Mouse (Mus musculus): Measurements from ENCODE around the gene 9530077C05Rik.
"Not testable (repeated sequence)": the region's sequence is repeated elsewhere in the genome, so short reads cannot be mapped to it uniquely, and the experiment has no call there.

9530077C05Rik gene

DNA sequence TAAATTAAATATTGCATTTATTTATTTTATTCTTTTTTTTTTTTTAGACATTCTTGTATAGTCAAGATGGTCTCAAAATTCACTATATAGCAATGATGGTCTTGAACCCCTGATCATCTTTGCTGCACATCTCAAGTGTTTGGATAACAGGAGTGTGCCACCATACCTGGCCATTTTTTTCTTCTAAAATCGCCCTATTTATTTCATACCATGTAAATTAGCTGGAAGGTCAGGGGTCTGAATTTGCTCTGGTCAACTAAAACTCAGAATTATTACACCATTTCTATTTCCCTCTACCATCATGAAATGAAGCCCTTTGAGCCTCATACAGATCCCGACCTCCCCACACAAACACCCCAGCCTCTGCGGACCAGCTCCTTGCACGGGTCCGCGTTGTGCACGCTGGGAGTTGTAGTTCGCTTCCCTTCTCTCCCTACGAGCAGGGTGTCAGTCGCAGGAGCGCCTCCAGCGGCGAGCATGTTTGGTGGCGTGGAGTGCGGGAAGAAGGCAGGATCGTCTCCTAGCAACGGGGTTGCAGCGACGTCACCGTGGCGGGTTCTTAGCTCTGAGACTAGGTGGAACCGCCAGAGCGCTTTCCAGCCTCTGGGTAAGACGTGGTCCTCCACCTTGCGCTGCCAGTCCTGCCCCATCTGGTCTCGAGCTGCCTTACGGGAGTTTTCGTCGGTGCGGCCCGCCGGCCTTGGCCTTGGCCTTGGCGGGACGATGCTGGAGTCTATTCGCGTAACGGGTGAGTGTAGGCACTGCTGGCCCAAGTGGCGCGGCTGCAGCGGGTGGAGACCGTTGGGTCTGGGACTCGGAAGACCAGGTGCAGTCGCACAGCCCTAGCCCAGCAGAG, at the start of gene 9530077C05Rik:
9530077C05Rik (plus strand) TSS at position 512 of the 856 bp plus-strand sequence.
- DNase-seq (ENCODE audit: low read depth, low spot score) = peak; percentile 97

DNA sequence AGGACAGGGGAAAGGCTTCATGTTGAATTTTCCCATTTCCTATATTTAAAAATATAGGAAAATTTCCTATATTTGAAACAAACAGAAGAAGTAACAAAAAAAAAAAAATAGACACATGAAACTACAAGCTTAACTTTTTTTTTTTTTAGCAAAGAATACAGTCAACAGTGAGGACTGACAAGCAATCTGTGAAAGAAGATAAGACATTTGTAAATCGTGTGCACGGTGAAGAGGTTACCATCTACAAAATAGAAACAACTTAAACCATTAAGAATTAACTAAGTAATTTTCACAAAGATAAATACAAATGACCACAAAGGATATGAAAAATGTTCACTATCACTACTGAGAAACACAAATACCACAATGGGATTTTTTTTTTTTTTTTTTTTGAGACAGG, 45.1 kb upstream of the 9530077C05Rik start:
- DNase-seq (ENCODE audit: low read depth, low spot score) = no peak

- DNase-seq (ENCODE audit: low read depth, low spot score) = no peak
These were observed 44.7 kb upstream of the 9530077C05Rik start for GRCm38 (mm10) chr9:22366621-22367020.

- no peak for DNase-seq (ENCODE audit: low read depth, low spot score)
These were observed 43.3 kb upstream of the 9530077C05Rik start for GRCm38 (mm10) chr9:22368030-22368429.

DNA sequence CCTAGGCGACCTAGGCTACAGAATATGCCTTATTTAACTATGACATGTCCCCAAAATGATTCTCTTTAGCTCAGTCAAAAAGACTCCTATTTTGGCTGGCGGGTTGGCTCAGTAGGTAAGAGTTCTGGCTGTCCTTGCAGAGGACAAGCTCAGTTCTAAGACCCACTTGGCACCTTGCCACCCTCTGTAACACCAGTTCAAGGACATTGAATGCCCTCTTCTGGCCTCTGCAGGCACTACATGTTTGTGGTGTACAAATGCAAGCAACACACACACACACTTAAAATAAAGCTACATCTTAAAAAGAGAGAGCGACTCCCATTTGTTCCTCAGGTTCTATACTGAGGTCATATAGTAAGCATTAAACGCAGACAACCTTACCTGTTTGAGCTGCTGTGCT, 38.6 kb upstream of the 9530077C05Rik start:
- no peak for DNase-seq (ENCODE audit: low read depth, low spot score)

GRCm38 (mm10) chr9:22376086-22376485, 35.2 kb upstream of the 9530077C05Rik start:
- DNase-seq (ENCODE audit: low read depth, low spot score) = no peak

- DNase-seq (ENCODE audit: low read depth, low spot score) = no peak
These were observed 25.4 kb upstream of the 9530077C05Rik start for GRCm38 (mm10) chr9:22385890-22386289.

- DNase-seq (ENCODE audit: low read depth, low spot score) = no peak
These were observed 23.4 kb upstream of the 9530077C05Rik start for GRCm38 (mm10) chr9:22387901-22388300.

- DNase-seq (ENCODE audit: low read depth, low spot score) = no peak
These were observed 22.8 kb upstream of the 9530077C05Rik start for GRCm38 (mm10) chr9:22388401-22388980.

DNA sequence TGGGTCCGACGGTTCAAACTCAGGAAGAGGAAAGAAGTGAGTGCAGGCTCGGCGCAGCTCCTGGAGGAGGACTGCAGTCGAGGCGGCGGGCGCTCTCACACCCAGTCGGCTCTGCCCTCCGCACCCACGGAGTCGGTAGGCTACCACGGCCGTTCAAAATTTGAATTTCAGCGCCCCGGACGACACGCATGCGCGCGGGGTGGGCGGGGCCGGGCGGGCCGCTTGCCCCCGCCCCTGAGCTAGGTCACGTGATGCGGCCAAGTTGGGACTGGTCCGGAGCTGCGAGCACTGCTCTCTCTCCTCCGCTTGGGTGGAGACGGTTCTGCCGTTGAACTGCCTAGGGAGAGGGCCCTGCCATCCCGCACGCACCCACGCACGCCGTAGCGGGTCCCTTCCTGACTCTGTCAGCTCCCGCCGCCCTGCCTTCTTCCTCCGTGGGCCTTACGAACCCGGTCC, 22.3 kb upstream of the 9530077C05Rik start, which contains the start of gene Anln:
Anln (minus strand) TSS at position 168 of the 456 bp plus-strand sequence.
- peak; percentile 94 for DNase-seq (ENCODE audit: low read depth, low spot score)

GRCm38 (mm10) chr9:22389736-22390245, 21.5 kb upstream of the 9530077C05Rik start:
- no peak for DNase-seq (ENCODE audit: low read depth, low spot score)

DNA sequence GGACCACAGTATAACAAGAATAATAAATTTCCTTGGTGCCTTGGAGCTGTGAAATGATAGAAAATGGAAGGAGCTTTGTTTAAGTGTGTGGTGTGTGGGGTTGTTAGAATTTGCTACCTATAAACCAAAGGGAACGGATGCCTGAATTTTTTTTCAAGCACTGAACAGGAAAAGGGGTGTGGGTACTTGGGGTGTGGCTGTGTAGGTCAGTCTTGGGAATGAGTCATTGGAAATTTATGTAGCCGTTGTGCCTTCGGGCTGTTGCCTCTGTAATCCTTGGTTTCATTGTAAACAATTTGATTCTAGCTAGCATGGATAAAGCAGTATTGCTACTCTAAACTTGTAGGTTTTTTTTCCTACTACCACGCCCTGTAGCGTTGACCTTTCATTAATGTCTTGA, 20.9 kb upstream of the 9530077C05Rik start:
- DNase-seq (ENCODE audit: low read depth, low spot score) = no peak

DNA sequence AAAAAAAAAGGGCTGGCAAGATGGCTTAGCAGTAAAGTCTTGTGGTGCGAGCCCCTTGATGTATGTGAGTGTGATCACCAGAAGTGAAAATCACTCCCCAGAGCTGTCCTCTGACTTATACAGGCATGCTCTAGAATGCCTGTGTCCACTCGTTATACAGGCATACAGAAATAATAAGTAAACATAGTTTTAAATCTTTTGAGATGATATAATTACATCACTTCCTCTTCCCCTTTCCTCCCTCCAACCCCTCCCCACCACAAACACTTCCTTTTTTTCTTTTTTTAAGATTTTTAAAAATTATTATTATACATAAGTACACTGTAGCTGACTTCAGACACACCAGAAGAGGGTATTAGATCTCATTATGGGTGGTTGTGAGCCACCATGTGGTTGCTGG, 16.6 kb upstream of the 9530077C05Rik start:
- DNase-seq (ENCODE audit: low read depth, low spot score) = no peak

GRCm38 (mm10) chr9:22399021-22399420, 12.3 kb upstream of the 9530077C05Rik start:
- DNase-seq (ENCODE audit: low read depth, low spot score) = no peak

- no peak for DNase-seq (ENCODE audit: low read depth, low spot score)
These were observed 9.3 kb upstream of the 9530077C05Rik start for GRCm38 (mm10) chr9:22402001-22402400.

GRCm38 (mm10) chr9:22402976-22403375, 8.3 kb upstream of the 9530077C05Rik start:
- no peak for DNase-seq (ENCODE audit: low read depth, low spot score)

- not testable (repeated sequence) for DNase-seq (ENCODE audit: low read depth, low spot score)
These were observed 7.8 kb upstream of the 9530077C05Rik start for GRCm38 (mm10) chr9:22403501-22403900.

GRCm38 (mm10) chr9:22405414-22405813, 5.9 kb upstream of the 9530077C05Rik start:
- DNase-seq (ENCODE audit: low read depth, low spot score) = no peak

DNA sequence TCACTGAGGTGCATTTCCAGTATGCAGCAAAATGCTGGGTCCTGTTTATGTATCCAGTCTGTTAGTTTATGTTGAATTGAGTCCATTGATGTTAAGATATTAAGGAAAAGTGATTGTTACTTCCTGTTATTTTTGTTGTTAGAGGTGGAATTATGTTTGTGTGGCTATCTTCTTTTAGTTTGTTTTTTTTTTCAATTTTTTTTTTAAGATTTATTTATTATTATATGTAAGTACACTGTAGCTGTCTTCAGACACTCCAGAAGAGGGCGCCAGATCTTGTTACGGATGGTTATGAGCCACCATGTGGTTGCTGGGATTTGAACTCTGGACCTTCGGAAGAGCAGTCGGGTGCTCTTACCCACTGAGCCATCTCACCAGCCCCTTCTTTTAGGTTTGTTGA, 3.7 kb upstream of the 9530077C05Rik start:
- not testable (repeated sequence) for DNase-seq (ENCODE audit: low read depth, low spot score)

DNA sequence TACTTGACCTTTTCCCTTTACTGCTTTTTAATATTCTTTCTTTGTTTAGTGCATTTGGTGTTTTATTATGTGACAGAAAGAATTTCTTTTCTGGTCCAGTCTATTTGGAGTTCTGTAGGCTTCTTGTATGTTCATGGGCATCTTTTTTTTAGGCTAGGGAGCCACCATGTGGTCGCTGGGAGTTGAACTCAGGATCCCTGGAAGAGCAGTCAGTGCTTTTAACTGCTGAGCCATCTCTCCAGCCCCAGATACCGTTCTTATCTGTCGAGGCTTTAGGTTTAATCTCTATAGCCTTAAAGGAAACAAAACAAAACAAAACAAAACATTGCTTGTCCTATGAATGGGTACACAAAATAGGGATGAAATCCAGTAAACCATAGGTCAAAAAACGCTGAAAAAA, 3.0 kb upstream of the 9530077C05Rik start:
- not testable (repeated sequence) for DNase-seq (ENCODE audit: low read depth, low spot score)

- no peak for DNase-seq (ENCODE audit: low read depth, low spot score)
These were observed 1.8 kb upstream of the 9530077C05Rik start for GRCm38 (mm10) chr9:22409501-22409900.

- no peak for DNase-seq (ENCODE audit: low read depth, low spot score)
These were observed 4.9 kb downstream of the 9530077C05Rik start for GRCm38 (mm10) chr9:22416187-22416586.

- no peak for DNase-seq (ENCODE audit: low read depth, low spot score)
These were observed 6.2 kb downstream of the 9530077C05Rik start for GRCm38 (mm10) chr9:22417547-22417946.

Data from forelimb bud, embryonic 11.5 days (tissue).